In genomic region chr12:102579041-102579440, GRCm38 (mm10) we compare ENCODE assay signal across 8 mouse cellular contexts. TPM values are rescaled to one million over a fixed set of nuclear protein-coding genes. Genes with fewer than 3 reads are reported as not detected.
DNase-seq lines count a peak whose midpoint lies in the region; ATAC-seq and TF ChIP-seq lines count a peak whose summit lies in the region.

No protein-coding gene starts in this region.

- peaks cover 52% of the 10 kb centered on the region for H3K36me3 ChIP-seq in ES-E14 (ENCODE audit: control insufficient read depth, insufficient read depth, low read length, poor library complexity, severe bottlenecking)
- peaks cover 31% of the 10 kb centered on the region for H3K36me3 ChIP-seq in forebrain, postnatal 0 days (ENCODE audit: insufficient read depth)
- no peaks in the 10 kb centered on the region; the same call in 1 of the 2 replicates for H3K36me3 ChIP-seq in hindbrain, postnatal 0 days (ENCODE audit: insufficient read depth, low read length)
- H3K36me3 ChIP-seq in midbrain, embryonic 10.5 days, result peaks cover 14% of the 10 kb centered on the region

- intact Hi-C loops in left cerebral cortex, adult 2 months (cut with DNase I), result loop anchor here (1.0 to 2.0 kb wide), 2 partner anchors 126 to 140 kb away; partner anchors contain the start of gene Itpk1

- H3K4me1 ChIP-seq in ES-E14 (ENCODE audit: control insufficient read depth in 2 of 2, insufficient read depth in 2 of 2, low read length in 2 of 2, poor library complexity in 1 of 2), result peaks cover 2% of the 10 kb centered on the region in 2 experiments; a peak in 2 of 4 replicates
- H3K4me1 ChIP-seq in forebrain, postnatal 0 days (ENCODE audit: insufficient read depth), result no peaks in the 10 kb centered on the region
- no peaks in the 10 kb centered on the region for H3K4me1 ChIP-seq in hindbrain, postnatal 0 days (ENCODE audit: insufficient read depth, low read length)
- H3K4me1 ChIP-seq in midbrain, embryonic 10.5 days, result no peaks in the 10 kb centered on the region

- no peak overlapping the region for H3K4me2 ChIP-seq in forebrain, postnatal 0 days (ENCODE audit: low read depth)
- H3K4me2 ChIP-seq in hindbrain, postnatal 0 days (ENCODE audit: low read depth, low read length), result no peak overlapping the region

- no peak overlapping the region for H3K4me3 ChIP-seq in ES-E14 (ENCODE audit: insufficient read depth in 1 of 2, low read depth in 1 of 2, low read length in 2 of 2, poor library complexity in 1 of 2, severe bottlenecking in 1 of 2)
- no peak overlapping the region for H3K4me3 ChIP-seq in forebrain, postnatal 0 days (ENCODE audit: low read depth, low read length)
- H3K4me3 ChIP-seq in hindbrain, postnatal 0 days (ENCODE audit: low read length), result no peak overlapping the region
- no peak overlapping the region for H3K4me3 ChIP-seq in left cerebral cortex, adult 2 months
- no peak overlapping the region for H3K4me3 ChIP-seq in midbrain, embryonic 10.5 days

- peak; percentile 49 for DNase-seq in ES-E14 (ENCODE audit: low read depth, low spot score)
- peak; percentile 81 for DNase-seq in cerebellum, adult 11 months
- DNase-seq in forebrain, postnatal 0 days, result peak; percentile 69
- DNase-seq in hindbrain, postnatal 0 days (ENCODE audit: low spot score), result peak; percentile 78
- DNase-seq in left cerebral cortex, adult 2 months (ENCODE audit: extremely low spot score in 1 of 2, low spot score in 2 of 2), result peak; percentile 73 to 87
- DNase-seq in midbrain, embryonic 10.5 days (ENCODE audit: low spot score), result peak; percentile 70
- DNase-seq in right cerebral cortex, postnatal 25 days, result peak; percentile 66
- peak; percentile 81 for DNase-seq in urinary bladder, postnatal 25 days (ENCODE audit: low spot score)

- no peaks in the 10 kb centered on the region for H3K9me3 ChIP-seq in ES-E14 (ENCODE audit: control insufficient read depth, insufficient read depth, low read depth, low read length)
- H3K9me3 ChIP-seq in forebrain, postnatal 0 days (ENCODE audit: low read length), result no peaks in the 10 kb centered on the region
- no peaks in the 10 kb centered on the region for H3K9me3 ChIP-seq in hindbrain, postnatal 0 days (ENCODE audit: low read length)
- H3K9me3 ChIP-seq in midbrain, embryonic 10.5 days (replicated peaks), result no peaks in the 10 kb centered on the region

- ATAC-seq in forebrain, postnatal 0 days, result peak; percentile 84
- ATAC-seq in hindbrain, postnatal 0 days, result peak; percentile 65

- TF ChIP-seq CTCF in forebrain, postnatal 0 days (IDR thresholded peaks at IDR 0.05; ENCODE audit: low read depth), result peak; percentile 84
- TF ChIP-seq CTCF in hindbrain, postnatal 0 days (IDR thresholded peaks at IDR 0.05; ENCODE audit: low read depth), result peak; percentile 81
- peak; percentile 85 for TF ChIP-seq CTCF in left cerebral cortex, adult 2 months (IDR thresholded peaks at IDR 0.05)

- no peaks in the 10 kb centered on the region for H3K27me3 ChIP-seq in forebrain, postnatal 0 days (ENCODE audit: insufficient read depth, low read length)
- no peaks in the 10 kb centered on the region for H3K27me3 ChIP-seq in hindbrain, postnatal 0 days (ENCODE audit: insufficient read depth, low read length)
- H3K27me3 ChIP-seq in midbrain, embryonic 10.5 days (ENCODE audit: low read depth, poor library complexity, severe bottlenecking), result no peaks in the 10 kb centered on the region

- H3K27ac ChIP-seq in ES-E14 (ENCODE audit: insufficient read depth, low read depth, low read length, poor library complexity, severe bottlenecking), result no peak overlapping the region
- no peak overlapping the region for H3K27ac ChIP-seq in forebrain, postnatal 0 days (ENCODE audit: low read depth, low read length)
- no peak overlapping the region for H3K27ac ChIP-seq in hindbrain, postnatal 0 days
- no peak overlapping the region for H3K27ac ChIP-seq in left cerebral cortex, adult 2 months
- H3K27ac ChIP-seq in midbrain, embryonic 10.5 days (replicated peaks), result no peak overlapping the region

- no peak overlapping the region for H3K9ac ChIP-seq in ES-E14 (ENCODE audit: insufficient read depth, low read depth, low read length, poor library complexity, severe bottlenecking)
- H3K9ac ChIP-seq in forebrain, postnatal 0 days, result no peak overlapping the region
- H3K9ac ChIP-seq in hindbrain, postnatal 0 days (replicated peaks; ENCODE audit: low read length), result no peak overlapping the region

- WGBS in forebrain, postnatal 0 days, result 54% methylated on average over 6 of the region's 6 CpGs
- 59% methylated on average over 6 of the region's 6 CpGs for WGBS in hindbrain, postnatal 0 days
- 72% methylated on average over 6 of the region's 6 CpGs for WGBS in midbrain, embryonic 10.5 days

- in situ Hi-C loops in ES-E14 (cut with MboI; ENCODE audit: low sequenced_read_pairs in 2 of 2, unreplicated experiment in 2 of 2), result no loop called here

TF ChIP-seq in ES-E14, 5 proteins besides CTCF, POLR2A, EP300 and RAD21:
- TF ChIP-seq ZNF384 (IDR thresholded peaks at IDR 0.05; ENCODE audit: low read depth, low read length) (peak; percentile 87), MAFK (IDR thresholded peaks at IDR 0.05; ENCODE audit: insufficient read depth, low read depth, low read length) (no peak), CHD2 (IDR thresholded peaks at IDR 0.05; ENCODE audit: low read depth, low read length) (no peak), ZC3H11A (IDR thresholded peaks at IDR 0.05; ENCODE audit: borderline replicate concordance, low read depth, low read length) (peak; percentile 11; the same call in 1 of the 2 replicates)

RNA-seq across cellular contexts. Expression of gene Chga, which starts 24.3 kb away (rescaled TPM):
- total RNA-seq in ES-E14 (2012; rRNA removed), result 11.9 and 26.5 TPM in 2 replicates
- total RNA-seq in forebrain, postnatal 0 days (2014; rRNA removed), result 108 and 123 TPM in 2 replicates
- 130 and 171 TPM in 2 replicates for polyA plus RNA-seq in forebrain, postnatal 0 days (2015; fragmentation: Nextera tagmentation; extraction: Ambion mirVana)
- 160 and 171 TPM in 2 replicates for total RNA-seq in hindbrain, postnatal 0 days (2014; rRNA removed)
- 254 and 255 TPM in 2 replicates for polyA plus RNA-seq in hindbrain, postnatal 0 days (2015; fragmentation: Nextera tagmentation; extraction: Ambion mirVana)
- 100 to 1,000 TPM; 176 to 177 TPM for total RNA-seq in left cerebral cortex, adult 2 months (2021)
- polyA plus RNA-seq in midbrain, embryonic 10.5 days (2016; fragmentation: Nextera tagmentation; extraction: Ambion mirVana), result 14.5 and 23.7 TPM in 2 replicates
